Mouse (Mus musculus) fibroblast of lung, adult 2 months (primary cell): ENCODE data around the gene Gm17026.
"Not testable (repeated sequence)": the region's sequence is repeated elsewhere in the genome, so short reads cannot be mapped to it uniquely, and the experiment has no call there.

Source experiments
- DNase-seq: peaks from one replicate; pipeline ENCODE4 v3.0.0-alpha.2; 2011; ENCODE audit warnings: low read depth

The Gm17026 gene

GRCm38 (mm10) chr14:42259948-42260347 is at the start of gene Gm17026:
TSS of gene Gm17026 (minus strand) at chr14:42260048.
- DNase-seq: not testable (repeated sequence)

- not testable (repeated sequence) for DNase-seq
Measured at GRCm38 (mm10) chr14:42297258-42297657, 37.4 kb upstream of the Gm17026 start, which contains the start of gene Gm9611. TSS of gene Gm9611 (minus strand) at chr14:42297358.

GRCm38 (mm10) chr14:42216766-42217537 is 42.9 kb downstream of the Gm17026 start:
- not testable (repeated sequence) for DNase-seq
